Mouse (Mus musculus): ENCODE data around the gene Olfr1242. TPM values are rescaled to one million over a fixed set of nuclear protein-coding genes. Genes with fewer than 3 reads are reported as not detected.

Olfr1242 gene
- total RNA-seq (2017) = not detected in 2 replicates

DNA sequence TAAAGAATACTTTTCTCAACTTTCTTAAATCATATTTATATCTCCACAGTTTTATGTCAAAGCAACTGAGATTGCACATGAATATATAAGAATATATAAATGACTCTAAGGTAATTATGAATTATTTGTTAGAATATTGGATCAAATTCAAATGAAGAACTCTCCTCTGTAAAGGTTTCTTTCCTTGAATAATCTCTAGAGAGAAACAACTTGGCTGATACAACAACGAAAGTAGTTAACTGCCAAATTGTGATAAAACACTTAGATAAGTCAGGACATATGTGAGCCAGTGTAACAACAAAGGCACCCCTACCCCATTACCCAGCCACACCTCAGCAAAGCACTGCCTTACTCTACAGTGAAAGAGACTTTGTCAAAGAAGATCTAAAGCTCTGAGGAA, at the start of gene Olfr1242:
Olfr1242 (minus strand) TSS at position 101 of the 400 bp plus-strand sequence.
- ATAC-seq (replicated peaks in 1 of 2; ENCODE audit: insufficient read depth in 1 of 2, low FRiP score in 2 of 2, low TSS enrichment in 1 of 2, low read depth in 1 of 2, poor library complexity in 2 of 2, severe bottlenecking in 2 of 2) = no peak

GRCm38 (mm10) chr2:89544516-89544915, 46.4 kb upstream of the Olfr1242 start:
- no peak for ATAC-seq (replicated peaks in 1 of 2; ENCODE audit: insufficient read depth in 1 of 2, low FRiP score in 2 of 2, low TSS enrichment in 1 of 2, low read depth in 1 of 2, poor library complexity in 2 of 2, severe bottlenecking in 2 of 2)

DNA sequence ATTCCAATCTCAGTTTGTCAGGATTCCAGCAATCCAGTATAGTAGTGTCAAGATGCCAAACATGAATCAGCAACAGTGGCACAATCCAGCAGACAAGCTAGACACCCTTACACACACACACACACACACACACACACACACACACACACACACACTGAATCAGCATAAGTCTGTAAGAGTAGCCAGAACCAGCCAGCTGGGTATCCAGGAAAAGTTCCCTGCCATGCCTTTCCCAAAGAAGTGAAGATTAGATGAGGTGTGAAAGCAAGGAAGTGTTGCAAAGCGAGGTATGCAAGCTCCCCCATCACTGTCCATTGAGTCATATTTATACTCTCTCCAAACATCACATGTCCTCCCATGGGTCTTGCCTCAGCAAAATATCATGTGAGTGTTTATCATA, 41.8 kb upstream of the Olfr1242 start:
- no peak for ATAC-seq (replicated peaks in 1 of 2; ENCODE audit: insufficient read depth in 1 of 2, low FRiP score in 2 of 2, low TSS enrichment in 1 of 2, low read depth in 1 of 2, poor library complexity in 2 of 2, severe bottlenecking in 2 of 2)

DNA sequence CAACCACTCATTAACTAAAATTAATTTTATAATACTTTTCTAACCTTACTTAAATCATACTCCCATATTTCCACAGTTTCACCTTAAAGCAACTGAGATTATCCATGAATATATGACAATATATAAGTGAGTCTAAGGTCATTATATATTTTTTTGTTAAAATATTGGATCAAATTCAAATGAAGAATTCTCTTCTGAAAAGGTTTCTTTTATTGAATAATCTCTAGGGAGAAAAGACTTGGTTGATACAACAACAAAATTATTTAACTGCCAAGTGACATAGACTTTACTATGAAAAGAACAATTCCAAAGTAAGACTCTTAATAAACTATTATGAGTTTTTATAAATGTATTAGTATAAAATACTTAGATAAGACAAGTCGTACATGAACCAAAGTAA, 33.3 kb upstream of the Olfr1242 start, which contains the start of gene Olfr1243:
Olfr1243 (minus strand) TSS at position 101 of the 400 bp plus-strand sequence.
- ATAC-seq (replicated peaks in 1 of 2; ENCODE audit: insufficient read depth in 1 of 2, low FRiP score in 2 of 2, low TSS enrichment in 1 of 2, low read depth in 1 of 2, poor library complexity in 2 of 2, severe bottlenecking in 2 of 2) = no peak

- no peak for ATAC-seq (replicated peaks in 1 of 2; ENCODE audit: insufficient read depth in 1 of 2, low FRiP score in 2 of 2, low TSS enrichment in 1 of 2, low read depth in 1 of 2, poor library complexity in 2 of 2, severe bottlenecking in 2 of 2)
These were observed 11.1 kb downstream of the Olfr1242 start, which contains the start of gene Olfr1241 for GRCm38 (mm10) chr2:89487026-89487425. Gene Olfr1241 (minus strand): TSS chr2:89487126.

DNA sequence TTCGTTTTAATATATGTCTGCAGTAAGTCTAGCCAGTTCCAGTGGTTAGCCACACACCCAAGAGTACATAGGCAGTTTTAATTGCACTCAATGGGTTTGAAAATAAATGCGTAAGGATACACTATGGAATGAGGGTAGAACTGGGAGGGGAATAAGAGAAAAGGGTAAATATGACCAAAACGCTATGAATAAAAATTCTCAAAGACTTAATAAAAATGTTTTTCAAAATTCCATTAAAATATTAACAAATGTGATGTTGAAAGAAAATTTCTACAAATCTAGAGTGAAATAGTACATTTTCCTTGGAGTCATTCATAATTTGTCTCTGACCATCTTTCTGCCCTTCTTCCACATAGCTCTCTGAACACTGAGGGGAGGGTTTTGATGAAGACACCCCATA, 55.2 kb downstream of the Olfr1242 start, which contains the start of gene Olfr1240:
Olfr1240 (minus strand) TSS at position 101 of the 400 bp plus-strand sequence.
- ATAC-seq (replicated peaks in 1 of 2; ENCODE audit: insufficient read depth in 1 of 2, low FRiP score in 2 of 2, low TSS enrichment in 1 of 2, low read depth in 1 of 2, poor library complexity in 2 of 2, severe bottlenecking in 2 of 2) = no peak

Other genes with a start within 250 kb of the Olfr1242 start
- not detected in 2 replicates for gene Olfr1228, start 244.3 kb downstream of the Olfr1242 start, total RNA-seq (2017)
- gene Olfr1229, start 210.3 kb downstream of the Olfr1242 start, total RNA-seq (2017) = not detected in 2 replicates
- gene Olfr1230, start 201.1 kb downstream of the Olfr1242 start, total RNA-seq (2017) = not detected in 2 replicates
- not detected in 2 replicates for gene Olfr1231, start 191.3 kb downstream of the Olfr1242 start, total RNA-seq (2017)
- not detected in 2 replicates for gene Olfr1232, start 168.7 kb downstream of the Olfr1242 start, total RNA-seq (2017)
- gene Olfr1233, start 155.9 kb downstream of the Olfr1242 start, total RNA-seq (2017) = not detected in 2 replicates
- not detected in 2 replicates for gene Olfr1234, start 133.5 kb downstream of the Olfr1242 start, total RNA-seq (2017)
- not detected in 2 replicates for gene Olfr1238, start 88.7 kb downstream of the Olfr1242 start, total RNA-seq (2017)
- gene Olfr1239, start 77.9 kb downstream of the Olfr1242 start, total RNA-seq (2017) = not detected in 2 replicates
- gene Olfr1240, start 55.3 kb downstream of the Olfr1242 start, total RNA-seq (2017) = not detected in 2 replicates
- gene Olfr1241, start 11.2 kb downstream of the Olfr1242 start, total RNA-seq (2017) = not detected in 2 replicates
- not detected in 2 replicates for gene Olfr1243, start 33.2 kb upstream of the Olfr1242 start, total RNA-seq (2017)
- not detected in 2 replicates for gene Olfr1245, start 80.1 kb upstream of the Olfr1242 start, total RNA-seq (2017)
- gene Olfr1246, start 94.8 kb upstream of the Olfr1242 start, total RNA-seq (2017) = not detected in 2 replicates
- gene Olfr1247, start 115.8 kb upstream of the Olfr1242 start, total RNA-seq (2017) = not detected in 2 replicates
- gene Olfr1248, start 119.9 kb upstream of the Olfr1242 start, total RNA-seq (2017) = not detected in 2 replicates
- not detected in 2 replicates for gene Olfr1249, start 136.6 kb upstream of the Olfr1242 start, total RNA-seq (2017)
- gene Olfr1250, start 163.1 kb upstream of the Olfr1242 start, total RNA-seq (2017) = not detected in 2 replicates
- not detected in 2 replicates for gene Olfr1251, start 173.6 kb upstream of the Olfr1242 start, total RNA-seq (2017)
- not detected in 2 replicates for gene Olfr1252, start 226.7 kb upstream of the Olfr1242 start, total RNA-seq (2017)